Mouse (Mus musculus) lung, postnatal 0 days (tissue): ENCODE measurements around the gene Pign.

Source experiments
- CTCF ChIP-seq: IDR thresholded peaks from 2 replicates; pipeline ENCODE4 v1.5.1; 2016; ENCODE audit warnings: antibody characterized with exemption, mild to moderate bottlenecking
- EP300 ChIP-seq: IDR thresholded peaks from 2 replicates; pipeline ENCODE4 v1.6.1; 2016; ENCODE audit warnings: antibody characterized with exemption, mild to moderate bottlenecking, control low read depth

DNA sequence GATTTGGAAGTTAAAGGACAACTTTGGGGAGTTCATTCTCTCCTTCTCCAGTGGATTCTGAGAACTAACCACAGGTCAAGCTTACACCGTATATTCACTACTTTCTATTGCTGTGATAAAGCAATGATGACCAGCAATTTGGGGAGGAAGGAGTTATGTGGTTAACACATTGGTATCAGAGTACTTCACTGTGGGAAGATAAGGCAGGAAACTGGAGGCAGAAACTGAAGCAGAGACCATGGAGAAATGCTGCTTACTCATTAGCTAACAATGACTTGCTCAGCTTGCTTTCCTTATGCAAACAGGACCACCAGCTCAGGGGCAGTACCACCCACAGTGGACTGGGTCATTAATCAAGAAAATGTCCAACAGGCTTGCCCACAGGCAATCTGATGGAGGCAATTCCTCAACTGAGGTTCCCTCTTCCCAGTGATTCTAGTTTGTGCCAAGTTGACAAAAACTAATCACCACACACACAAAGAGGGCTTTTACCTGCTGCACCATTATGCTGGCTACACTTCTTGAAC is 108.2 kb downstream of the Pign start:
- no peak for TF ChIP-seq CTCF
- no peak for TF ChIP-seq EP300
